ENCODE assay signal across 27 mouse cellular contexts in the genomic region with DNA sequence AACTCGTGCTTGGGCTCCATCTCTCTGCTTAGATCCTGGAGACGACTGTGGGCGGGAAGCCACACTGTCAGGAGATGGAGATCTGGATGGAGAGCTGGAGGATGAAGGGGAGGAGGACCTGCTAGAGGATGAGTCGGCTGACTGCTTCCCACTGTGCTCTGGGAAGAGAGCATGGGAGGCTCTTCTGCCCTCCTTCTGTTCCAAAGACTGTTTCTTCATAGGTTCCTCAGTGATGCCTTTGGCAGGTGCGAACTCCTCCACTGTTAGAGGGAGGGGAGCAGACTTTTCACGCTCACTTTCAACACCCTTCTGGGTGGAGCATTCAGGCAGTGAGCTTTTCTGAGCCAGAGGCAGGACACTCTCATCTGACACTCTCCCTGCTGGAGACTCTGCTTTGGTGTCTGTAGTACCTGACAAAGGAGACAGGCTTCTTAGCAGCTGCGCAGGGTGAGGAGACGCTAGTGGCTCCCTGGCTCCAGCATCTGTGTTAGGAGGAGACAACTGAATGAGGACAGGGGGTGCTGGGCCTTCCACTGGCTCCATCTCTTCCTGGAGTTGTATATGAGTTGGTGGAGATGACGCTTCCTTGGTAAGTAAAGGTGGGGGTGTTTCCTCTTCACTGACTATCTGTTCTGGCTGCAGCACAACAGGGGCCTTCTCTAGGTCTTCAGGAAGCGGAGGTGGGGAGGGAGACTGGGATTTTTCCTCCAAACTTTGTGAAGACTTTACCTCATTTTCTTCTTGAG. TPM values are rescaled to one million over a fixed set of nuclear protein-coding genes. Genes with fewer than 3 reads are reported as not detected.
DNase-seq lines count a peak whose midpoint lies in the region; TF ChIP-seq lines count a peak whose summit lies in the region.
"Had no signal": no experiment of that assay in that cellular context is flagged by ENCODE, and none has a peak within 500 bp of the region (broad histone marks: within the 10 kb centered on the region; RNA-seq: fewer than 3 reads in every experiment).

No protein-coding gene starts in this region.

- no peak; the same call in 1 of the 2 replicates for TF ChIP-seq CTCF in left cerebral cortex, adult 2 months (IDR thresholded peaks at IDR 0.05)

- intact Hi-C loops in left cerebral cortex, adult 2 months (cut with DNase I), result no loop called here
- intact Hi-C loops in left cerebral cortex, postnatal 10 days (cut with DNase I), result no loop called here
- intact Hi-C loops in left cerebral cortex, postnatal 25 days (cut with DNase I), result no loop called here

- peak; percentile 78 for DNase-seq in heart, adult 11 months
- no peak for DNase-seq in heart, adult 9 months (ENCODE audit: low spot score in 2 of 2)
- peak; percentile 49 for DNase-seq in left cerebral cortex, adult 2 months (ENCODE audit: extremely low spot score in 1 of 2, low spot score in 2 of 2)
- DNase-seq in left cerebral cortex, postnatal 10 days (ENCODE audit: extremely low spot score in 1 of 2, low spot score in 2 of 2), result no peak
- peak; percentile 45 to 92 for DNase-seq in left cerebral cortex, postnatal 25 days (ENCODE audit: low spot score in 2 of 2)
- DNase-seq in right cerebral cortex, postnatal 36 days (ENCODE audit: low spot score in 2 of 2), result peak; percentile 65 to 81
- DNase-seq in spleen, adult 18-20 months, result no peak
- DNase-seq: adrenal gland, adult 2 months; cerebellum, adult 18-20 months; cerebellum, postnatal 36 days; heart, postnatal 10 days; kidney, postnatal 36 days; lung, adult 18-20 months; lung, postnatal 10 days; thymus, adult 2 months; thymus, postnatal 4 days had no signal

- peak overlapping the region; percentile 66; the same call in 1 of the 2 replicates for H3K27ac ChIP-seq in left cerebral cortex, adult 2 months
- H3K27ac ChIP-seq: forebrain, embryonic 15.5 days; hindbrain, embryonic 10.5 days; kidney, embryonic 15.5 days; limb, embryonic 12.5 days; midbrain, embryonic 10.5 days; neural tube, embryonic 15.5 days had no signal

- H3K4me3 ChIP-seq in left cerebral cortex, adult 2 months, result no peak overlapping the region
- H3K4me3 ChIP-seq: forebrain, embryonic 15.5 days; heart, embryonic 12.5 days; hindbrain, embryonic 10.5 days; kidney, embryonic 15.5 days; limb, embryonic 12.5 days; midbrain, embryonic 10.5 days; neural tube, embryonic 15.5 days had no signal

RNA-seq across cellular contexts. Expression of a gene that starts 21.4 kb away (rescaled TPM):
- total RNA-seq in left cerebral cortex, adult 2 months (2021), result 10 to 100 TPM; 20.2 to 22.7 TPM
- 10 to 100 TPM; 23.6 to 25.1 TPM for total RNA-seq in left cerebral cortex, postnatal 10 days (2021)
- total RNA-seq in left cerebral cortex, postnatal 25 days (2021), result 10 to 100 TPM; 22.8 to 24.2 TPM

RNA-seq across cellular contexts. Expression of a gene that starts 22.1 kb away (rescaled TPM):
- 100 to 1,000 TPM; 200 to 232 TPM for total RNA-seq in left cerebral cortex, adult 2 months (2021)
- 100 to 1,000 TPM; 195 to 199 TPM for total RNA-seq in left cerebral cortex, postnatal 10 days (2021)
- 100 to 1,000 TPM; 180 to 192 TPM for total RNA-seq in left cerebral cortex, postnatal 25 days (2021)

RNA-seq across cellular contexts. Expression of a gene that starts 23.5 kb away (rescaled TPM):
- total RNA-seq in left cerebral cortex, adult 2 months (2021), result 10 to 100 TPM in 1 of 2 experiments, 1 to 10 TPM in 1; 8.2 to 11.3 TPM
- total RNA-seq in left cerebral cortex, postnatal 10 days (2021), result 10 to 100 TPM; 11.8 to 15.4 TPM
- total RNA-seq in left cerebral cortex, postnatal 25 days (2021), result 10 to 100 TPM in 1 of 2 experiments, 1 to 10 TPM in 1; 8.0 to 11.1 TPM

RNA-seq across cellular contexts. Expression of a gene that starts 23.9 kb away (rescaled TPM):
- not detected for total RNA-seq in left cerebral cortex, adult 2 months (2021)
- not detected for total RNA-seq in left cerebral cortex, postnatal 10 days (2021)
- not detected for total RNA-seq in left cerebral cortex, postnatal 25 days (2021)
- total RNA-seq: adrenal gland, adult 2 months; adrenal gland, postnatal 4 days; gastrocnemius, adult 8-10 months; heart, postnatal 10 days; layer of hippocampus, postnatal 14 days; MEL had no signal

RNA-seq across cellular contexts. Expression of a gene that starts 34.0 kb away (rescaled TPM):
- total RNA-seq in left cerebral cortex, adult 2 months (2021), result not detected
- under 1 TPM; 0.15 to 0.22 TPM for total RNA-seq in left cerebral cortex, postnatal 10 days (2021)
- total RNA-seq in left cerebral cortex, postnatal 25 days (2021), result under 1 TPM in 1 of 2 experiments, not detected in 1; 0.14 TPM
- total RNA-seq: adrenal gland, adult 2 months; gastrocnemius, adult 8-10 months; MEL had no signal

Comparison
In these comparisons a context has a peak if more than half of its experiments do, and no peak if none do; other contexts are left out.
1. DNase-seq: peak in heart, adult 11 months (single experiment), left cerebral cortex, adult 2 months (2 of 2), left cerebral cortex, postnatal 25 days (2 of 2) and right cerebral cortex, postnatal 36 days (2 of 2); none in heart, adult 9 months (0 of 2), left cerebral cortex, postnatal 10 days (0 of 2) and spleen, adult 18-20 months (0 of 2).